14 mouse cellular contexts compared by ENCODE assay signal in genomic region chr11:115286201-115286993, GRCm38 (mm10). TPM values are rescaled to one million over a fixed set of nuclear protein-coding genes. Genes with fewer than 3 reads are reported as not detected.
DNase-seq lines count a peak whose midpoint lies in the region; ATAC-seq lines count a peak whose summit lies in the region.
"Had no signal": no experiment of that assay in that cellular context is flagged by ENCODE, and none has a peak within 500 bp of the region (broad histone marks: within the 10 kb centered on the region; RNA-seq: fewer than 3 reads in every experiment).

No protein-coding gene starts in this region.

- H3K27me3 ChIP-seq in hindbrain, embryonic 14.5 days (ENCODE audit: control insufficient read depth, insufficient read depth, low read length): no peaks in the 10 kb centered on the region
- no peaks in the 10 kb centered on the region for H3K27me3 ChIP-seq in hindbrain, embryonic 11.5 days (ENCODE audit: control insufficient read depth, insufficient read depth, low read length)
- H3K27me3 ChIP-seq: heart, embryonic 13.5 days had no signal

- H3K27ac ChIP-seq in hindbrain, embryonic 14.5 days: peak overlapping the region; percentile 26; the same call in 1 of the 2 replicates
- H3K27ac ChIP-seq in hindbrain, embryonic 11.5 days (ENCODE audit: low read depth, low read length): no peak overlapping the region
- H3K27ac ChIP-seq: heart, embryonic 13.5 days; liver, embryonic 14.5 days had no signal

- 0 out of 2 replicates have a peak, but pooled peaks cover 5% of the 10 kb centered on the region for H3K4me1 ChIP-seq in hindbrain, embryonic 14.5 days (replicated peaks; ENCODE audit: control insufficient read depth, insufficient read depth, low read length)
- H3K4me1 ChIP-seq in hindbrain, embryonic 11.5 days (replicated peaks; ENCODE audit: control insufficient read depth, insufficient read depth, low read length): no peaks in the 10 kb centered on the region

- H3K36me3 ChIP-seq in hindbrain, embryonic 14.5 days (replicated peaks; ENCODE audit: control insufficient read depth, insufficient read depth): no peaks in the 10 kb centered on the region
- H3K36me3 ChIP-seq in hindbrain, embryonic 11.5 days (ENCODE audit: control insufficient read depth, insufficient read depth, low read length): no peaks in the 10 kb centered on the region
- H3K36me3 ChIP-seq: G1E; heart, embryonic 13.5 days had no signal

- no peak overlapping the region for H3K4me3 ChIP-seq in hindbrain, embryonic 14.5 days (replicated peaks; ENCODE audit: low read length)
- H3K4me3 ChIP-seq in hindbrain, embryonic 11.5 days (ENCODE audit: low read depth, low read length): no peak overlapping the region
- H3K4me3 ChIP-seq: heart, embryonic 13.5 days had no signal

- no peak overlapping the region for H3K4me2 ChIP-seq in hindbrain, embryonic 14.5 days (replicated peaks)
- no peak overlapping the region for H3K4me2 ChIP-seq in hindbrain, embryonic 11.5 days (replicated peaks; ENCODE audit: low read depth, low read length)
- H3K4me2 ChIP-seq: heart, embryonic 13.5 days had no signal

- DNase-seq in cerebellum, adult 9-11 months: peak; percentile 44
- DNase-seq in cerebellum, postnatal 25 days: no peak
- no peak for DNase-seq in hindbrain, embryonic 14.5 days (ENCODE audit: low spot score)
- DNase-seq in hindbrain, embryonic 11.5 days (ENCODE audit: low spot score): no peak
- peak; percentile 37 for DNase-seq in right cerebral cortex, postnatal 4 days
- DNase-seq in right cerebral cortex, adult 2 months (ENCODE audit: low spot score in 2 of 2): no peak
- no peak for DNase-seq in kidney, postnatal 36 days
- DNase-seq: lung, postnatal 36 days; thymus, adult 2 months had no signal

- WGBS in hindbrain, embryonic 14.5 days: 68% methylated on average over 19 of the region's 19 CpGs
- 75% methylated on average over 19 of the region's 19 CpGs for WGBS in hindbrain, embryonic 11.5 days

- H3K9me3 ChIP-seq in hindbrain, embryonic 14.5 days (ENCODE audit: control insufficient read depth, low read length): no peaks in the 10 kb centered on the region
- no peaks in the 10 kb centered on the region for H3K9me3 ChIP-seq in hindbrain, embryonic 11.5 days (ENCODE audit: control insufficient read depth, low read length)
- H3K9me3 ChIP-seq: G1E; heart, embryonic 13.5 days had no signal

- no peak overlapping the region for H3K9ac ChIP-seq in hindbrain, embryonic 14.5 days
- no peak overlapping the region for H3K9ac ChIP-seq in hindbrain, embryonic 11.5 days (ENCODE audit: low read depth, low read length)
- H3K9ac ChIP-seq: heart, embryonic 13.5 days; liver, embryonic 14.5 days had no signal

- ATAC-seq in hindbrain, embryonic 14.5 days (ENCODE audit: low FRiP score): no peak
- no peak for ATAC-seq in hindbrain, embryonic 11.5 days (ENCODE audit: low FRiP score)
- ATAC-seq in activated CD4-positive, CD25-positive, alpha-beta regulatory T cell, adult 4 months: no peak

RNA-seq across cellular contexts. Expression of gene Fdxr, which starts 9.5 kb away (rescaled TPM):
- polyA plus RNA-seq in hindbrain, embryonic 14.5 days (2014; fragmentation: Nextera tagmentation; extraction: Ambion mirVana): 15.2 TPM in 2 replicates
- 11.6 and 14.9 TPM in 2 replicates for polyA plus RNA-seq in hindbrain, embryonic 11.5 days (2014; fragmentation: Nextera tagmentation; extraction: Ambion mirVana)
- 10 to 100 TPM; 18.4 to 26.6 TPM for polyA plus RNA-seq in activated CD4-positive, CD25-positive, alpha-beta regulatory T cell, adult 4 months (2017; shearing (Covaris generic))

RNA-seq across cellular contexts. Expression of gene Fads6, which starts 11.1 kb away (rescaled TPM):
- polyA plus RNA-seq in hindbrain, embryonic 14.5 days (2014; fragmentation: Nextera tagmentation; extraction: Ambion mirVana): 1.4 and 1.5 TPM in 2 replicates
- 0.40 and 0.52 TPM in 2 replicates for polyA plus RNA-seq in hindbrain, embryonic 11.5 days (2014; fragmentation: Nextera tagmentation; extraction: Ambion mirVana)
- under 1 TPM; 0.56 to 0.57 TPM for polyA plus RNA-seq in activated CD4-positive, CD25-positive, alpha-beta regulatory T cell, adult 4 months (2017; shearing (Covaris generic))
- polyA plus RNA-seq: G1E had no signal

RNA-seq across cellular contexts. Expression of gene Grin2c, which starts 19.4 kb away (rescaled TPM):
- 0.33 and 0.35 TPM in 2 replicates for polyA plus RNA-seq in hindbrain, embryonic 14.5 days (2014; fragmentation: Nextera tagmentation; extraction: Ambion mirVana)
- 0.25 and 0.43 TPM in 2 replicates for polyA plus RNA-seq in hindbrain, embryonic 11.5 days (2014; fragmentation: Nextera tagmentation; extraction: Ambion mirVana)
- not detected for polyA plus RNA-seq in activated CD4-positive, CD25-positive, alpha-beta regulatory T cell, adult 4 months (2017; shearing (Covaris generic))
- polyA plus RNA-seq: G1E; heart, embryonic 13.5 days; kidney, embryonic 14.5 days had no signal

RNA-seq across cellular contexts. Expression of gene Otop2, which starts 20.6 kb away (rescaled TPM):
- polyA plus RNA-seq in hindbrain, embryonic 14.5 days (2014; fragmentation: Nextera tagmentation; extraction: Ambion mirVana): 0.08 and 0.14 TPM in 2 replicates
- not detected in 2 replicates for polyA plus RNA-seq in hindbrain, embryonic 11.5 days (2014; fragmentation: Nextera tagmentation; extraction: Ambion mirVana)
- polyA plus RNA-seq in activated CD4-positive, CD25-positive, alpha-beta regulatory T cell, adult 4 months (2017; shearing (Covaris generic)): not detected
- polyA plus RNA-seq: G1E; heart, embryonic 13.5 days; liver, embryonic 14.5 days had no signal

RNA-seq across cellular contexts. Expression of gene Ush1g, which starts 35.4 kb away (rescaled TPM):
- polyA plus RNA-seq in hindbrain, embryonic 14.5 days (2014; fragmentation: Nextera tagmentation; extraction: Ambion mirVana): 0.15 TPM in 1 of 2 replicates, not detected in the other
- polyA plus RNA-seq in hindbrain, embryonic 11.5 days (2014; fragmentation: Nextera tagmentation; extraction: Ambion mirVana): 0.05 TPM in 1 of 2 replicates, not detected in the other
- not detected for polyA plus RNA-seq in activated CD4-positive, CD25-positive, alpha-beta regulatory T cell, adult 4 months (2017; shearing (Covaris generic))
- polyA plus RNA-seq: G1E; kidney, embryonic 14.5 days had no signal

Comparison
In these comparisons a context has a peak if more than half of its experiments do, and no peak if none do; other contexts are left out.
1. DNase-seq: peak in cerebellum, adult 9-11 months (single experiment) and right cerebral cortex, postnatal 4 days (single experiment); none in cerebellum, postnatal 25 days (0 of 2), hindbrain, embryonic 14.5 days (single experiment), hindbrain, embryonic 11.5 days (single experiment), right cerebral cortex, adult 2 months (0 of 2) and kidney, postnatal 36 days (0 of 2).